Mouse (Mus musculus) activated CD4-positive, CD25-positive, alpha-beta regulatory T cell (primary cell): ENCODE results near the gene Cps1. TPM values are rescaled to one million over a fixed set of nuclear protein-coding genes. Genes with fewer than 3 reads are reported as not detected.

Experiments used
- polyA plus RNA-seq, 2 experiments: library from polyadenylated mRNA; unstranded; fragments of 100-300 nt; shearing (Covaris generic); gene quantifications; one replicate each; pipeline ENCODE4 v1.2.1; 2017

Cps1 gene
- polyA plus RNA-seq = not detected

GRCm38 (mm10) chr1:67122797-67123196, at the start of gene Cps1:
Gene Cps1 (plus strand): TSS chr1:67123026.

Other genes starting within 250 kb of the Cps1 start
- gene Myl1, start 177.6 kb upstream of the Cps1 start, polyA plus RNA-seq = not detected
- gene Lancl1, start 84.2 kb upstream of the Cps1 start, polyA plus RNA-seq = 10 to 100 TPM; 47.6 to 63.5 TPM